Mouse (Mus musculus) lung, adult 18-20 months (tissue): ENCODE measurements around the gene Tcea3.

Experiments
- DNase-seq, 2 experiments: peaks; one replicate each; pipeline ENCODE4 v3.0.0; 2022; ENCODE audit warnings: mixed read lengths in 2 of 2

Gene Tcea3

DNA sequence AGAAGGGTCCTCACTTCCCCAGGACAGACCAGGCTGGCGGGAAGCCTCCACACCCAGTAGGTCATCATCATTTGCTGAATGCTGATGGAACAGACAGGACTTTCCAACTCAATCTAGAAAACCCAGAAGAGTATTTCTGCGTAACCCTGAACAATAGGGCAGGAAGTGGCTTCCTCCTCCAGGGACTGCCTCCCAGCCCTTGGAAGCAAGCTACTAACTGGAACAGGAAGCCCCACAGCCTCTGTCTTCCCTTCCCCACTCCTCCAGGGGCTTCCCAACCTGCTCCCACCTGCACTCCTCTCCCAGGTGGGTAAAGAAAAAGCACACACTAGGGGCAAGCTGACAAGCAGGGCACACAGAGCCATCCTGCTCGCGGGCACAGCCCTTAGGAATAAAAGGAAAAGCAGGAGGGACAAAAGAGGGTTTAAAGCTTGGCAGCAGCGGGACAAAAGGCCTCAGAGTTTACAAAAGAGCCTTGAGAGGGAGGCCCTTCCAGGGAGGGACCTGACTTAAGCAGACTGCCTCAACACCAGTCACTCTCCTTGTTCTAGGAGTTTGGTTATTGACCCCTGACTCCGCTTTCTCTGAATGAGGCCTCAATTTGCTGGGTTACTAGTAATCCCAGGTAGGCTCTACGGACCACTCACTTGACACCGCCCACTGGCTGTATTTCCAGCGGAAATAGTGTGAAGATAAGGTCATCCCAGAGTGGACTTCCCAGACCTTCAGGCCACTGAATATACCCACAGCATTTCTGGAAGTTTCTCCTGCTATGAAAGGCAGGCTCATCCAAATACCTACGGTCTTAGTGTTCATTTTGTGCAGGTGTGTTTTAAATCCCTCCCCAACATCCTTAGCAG lies 35.3 kb downstream of the Tcea3 start:
- peak; percentile 10 to 16 for DNase-seq

DNA sequence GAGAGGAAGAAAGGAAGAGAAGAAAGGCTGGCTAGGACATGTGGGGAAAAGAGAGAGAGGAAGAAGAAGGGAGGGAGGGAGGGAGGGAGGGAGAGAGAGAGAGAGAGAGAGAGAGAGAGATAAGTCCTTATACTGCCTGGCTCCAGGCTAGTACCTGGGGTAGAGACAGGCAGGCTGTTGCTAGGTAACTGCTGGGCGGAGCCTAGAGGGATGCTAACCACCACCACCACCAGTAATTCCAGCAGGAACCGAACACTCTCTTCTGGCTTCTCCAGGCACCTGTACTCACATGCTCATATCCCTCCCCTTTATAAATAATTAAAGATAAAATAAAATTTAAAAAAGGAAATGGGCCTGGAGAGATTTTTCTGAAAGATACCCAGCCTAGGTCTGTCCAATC lies 36.3 kb downstream of the Tcea3 start:
- DNase-seq = no peak

DNA sequence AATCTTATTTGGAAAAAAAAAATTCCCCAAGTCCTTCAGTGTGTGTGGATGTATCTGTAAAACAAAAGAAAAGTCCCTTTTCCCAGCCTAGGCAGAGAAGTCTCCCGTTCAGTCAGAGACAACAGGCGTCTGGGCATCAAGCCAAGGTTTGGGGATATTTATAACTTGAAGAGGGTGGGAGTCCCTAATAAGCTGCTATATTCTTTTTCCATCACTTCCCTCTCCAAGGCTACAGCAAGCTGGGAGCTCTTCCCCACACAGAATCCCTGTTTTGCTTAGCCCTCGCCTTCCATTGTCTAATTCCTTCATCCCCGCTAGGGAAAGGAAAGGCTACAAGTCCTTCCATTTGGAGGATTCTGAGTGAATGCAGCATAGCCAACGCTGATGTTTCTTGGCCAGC lies 36.9 kb downstream of the Tcea3 start, which contains the start of gene Zfp46:
Zfp46 (plus strand) TSS at position 229 of the 400 bp plus-strand sequence.
- DNase-seq = peak; percentile 66 to 82

DNA sequence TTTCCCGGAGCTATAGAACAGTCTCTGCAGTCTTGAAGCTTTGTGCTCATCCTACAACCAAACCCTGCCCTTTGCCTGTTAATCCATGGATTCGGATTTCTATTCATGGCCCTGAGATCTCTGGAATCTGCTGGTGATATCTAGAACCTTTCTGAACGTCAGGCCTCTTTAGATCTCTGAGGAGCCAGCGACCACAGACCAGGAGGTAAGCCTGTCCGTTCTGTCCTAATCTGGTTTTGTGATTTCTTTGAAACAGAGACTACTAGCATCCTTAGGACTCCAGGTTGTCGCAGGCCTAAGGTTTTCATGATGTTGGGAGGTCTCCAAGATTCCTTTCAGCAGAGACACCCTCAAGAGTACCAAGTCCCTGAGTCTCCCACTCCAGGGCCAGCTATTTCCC lies 37.4 kb downstream of the Tcea3 start:
- DNase-seq = peak in 1 of 2 experiments; percentile 13

DNA sequence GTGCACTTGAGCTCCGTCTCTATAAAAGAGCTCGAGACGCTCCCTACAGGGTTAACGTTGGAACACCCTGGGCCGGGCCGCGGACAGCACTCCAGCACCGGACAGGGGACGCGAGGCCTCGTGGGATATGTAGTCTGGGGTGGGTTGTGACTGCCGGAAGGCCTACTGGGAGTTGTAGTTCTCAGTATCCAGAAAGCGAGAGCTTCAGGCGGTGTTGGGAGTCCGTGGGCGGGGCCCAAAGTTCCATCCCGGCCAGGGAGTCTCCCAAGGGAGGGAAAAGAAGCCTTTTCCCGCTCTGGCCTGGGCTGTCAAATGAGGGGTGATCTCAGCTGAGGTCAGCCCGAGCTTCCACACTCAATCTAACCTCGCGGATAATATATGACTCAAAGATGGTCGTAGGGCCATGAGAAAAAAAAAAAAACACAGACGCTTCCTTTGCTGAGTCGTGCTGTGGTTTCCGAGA lies 37.9 kb downstream of the Tcea3 start:
- DNase-seq = peak; percentile 97 to 98

DNA sequence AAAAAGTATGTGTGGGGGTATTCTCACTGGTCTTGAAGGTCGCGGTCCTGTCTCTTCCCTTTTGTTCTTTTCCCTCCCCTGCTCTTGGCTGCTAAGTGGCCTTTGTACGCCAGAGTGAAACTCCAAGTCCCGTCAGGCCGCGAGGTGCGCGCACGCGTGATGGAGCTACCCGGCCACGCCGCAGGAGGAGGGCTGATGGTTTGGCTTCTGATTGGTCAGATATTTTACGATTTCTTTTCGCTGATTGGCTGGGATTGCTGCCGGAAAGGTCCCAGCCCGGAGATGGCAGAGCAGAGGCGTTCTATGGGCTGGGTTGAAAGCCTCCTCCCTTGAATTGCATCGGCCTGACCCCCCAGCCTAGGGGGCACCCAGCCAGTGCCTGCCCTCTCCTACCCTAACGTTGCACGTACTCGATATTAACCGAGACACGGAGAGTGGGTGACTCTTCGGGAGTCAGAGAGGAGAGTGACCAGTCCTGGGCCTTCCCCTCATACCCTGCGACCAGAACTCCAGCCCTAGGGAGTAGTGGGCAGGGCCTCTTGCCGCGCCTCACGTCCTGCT lies 38.4 kb downstream of the Tcea3 start:
- DNase-seq = peak; percentile 98

DNA sequence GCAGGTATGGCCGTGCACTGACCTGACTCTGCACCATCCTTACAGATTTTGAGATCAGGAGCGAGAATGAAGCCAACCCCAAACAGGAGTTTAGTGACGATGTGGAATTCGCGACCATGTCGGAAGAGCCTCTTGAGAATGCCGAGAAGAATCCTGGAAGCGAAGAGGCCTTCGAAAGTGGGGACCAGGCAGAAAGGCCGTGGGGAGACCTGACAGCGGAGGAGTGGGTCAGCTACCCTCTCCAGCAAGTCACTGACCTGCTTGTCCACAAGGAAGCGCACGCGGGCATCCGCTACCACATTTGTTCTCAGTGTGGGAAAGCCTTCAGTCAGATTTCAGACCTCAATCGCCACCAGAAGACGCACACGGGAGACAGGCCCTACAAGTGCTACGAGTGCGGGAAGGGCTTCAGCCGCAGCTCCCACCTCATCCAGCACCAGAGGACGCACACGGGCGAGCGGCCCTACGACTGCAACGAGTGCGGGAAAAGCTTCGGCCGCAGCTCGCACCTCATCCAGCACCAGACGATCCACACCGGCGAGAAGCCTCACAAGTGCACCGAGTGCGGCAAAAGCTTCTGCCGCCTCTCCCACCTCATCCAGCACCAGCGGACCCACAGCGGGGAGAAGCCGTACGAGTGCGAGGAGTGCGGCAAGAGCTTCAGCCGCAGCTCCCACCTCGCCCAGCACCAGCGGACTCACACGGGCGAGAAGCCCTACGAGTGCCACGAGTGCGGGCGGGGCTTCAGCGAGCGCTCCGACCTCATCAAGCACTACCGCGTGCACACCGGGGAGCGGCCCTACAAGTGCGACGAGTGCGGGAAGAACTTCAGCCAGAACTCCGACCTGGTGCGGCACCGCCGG lies 42.6 kb downstream of the Tcea3 start:
- DNase-seq = no peak

DNA sequence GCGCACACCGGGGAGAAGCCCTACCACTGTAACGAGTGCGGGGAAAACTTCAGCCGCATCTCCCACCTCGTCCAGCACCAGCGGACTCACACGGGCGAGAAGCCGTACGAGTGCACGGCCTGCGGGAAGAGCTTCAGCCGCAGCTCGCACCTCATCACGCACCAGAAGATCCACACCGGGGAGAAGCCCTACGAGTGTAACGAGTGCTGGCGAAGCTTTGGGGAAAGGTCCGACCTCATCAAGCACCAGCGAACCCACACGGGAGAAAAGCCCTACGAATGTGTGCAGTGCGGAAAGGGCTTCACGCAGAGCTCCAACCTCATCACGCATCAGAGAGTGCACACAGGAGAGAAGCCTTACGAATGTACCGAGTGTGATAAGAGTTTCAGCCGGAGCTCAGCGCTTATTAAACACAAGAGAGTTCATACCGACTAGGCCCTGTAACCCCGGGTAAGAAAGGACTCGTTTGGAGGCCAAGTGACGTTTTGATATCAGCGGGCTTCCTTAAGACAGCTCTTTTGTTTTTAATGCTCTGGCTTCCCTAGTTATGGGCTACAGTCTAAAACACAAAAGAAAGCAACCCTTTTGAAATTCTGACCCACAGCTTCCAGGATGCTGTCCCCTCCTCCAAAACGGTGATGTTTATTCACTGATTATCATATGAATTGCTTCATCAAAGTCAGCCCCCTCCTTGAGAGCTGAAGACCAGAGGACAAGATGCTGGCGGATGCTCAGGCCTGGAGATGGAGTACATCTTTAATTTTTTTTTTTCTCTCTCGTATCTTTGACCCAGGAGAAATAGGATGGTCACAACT lies 43.5 kb downstream of the Tcea3 start:
- DNase-seq = no peak

DNA sequence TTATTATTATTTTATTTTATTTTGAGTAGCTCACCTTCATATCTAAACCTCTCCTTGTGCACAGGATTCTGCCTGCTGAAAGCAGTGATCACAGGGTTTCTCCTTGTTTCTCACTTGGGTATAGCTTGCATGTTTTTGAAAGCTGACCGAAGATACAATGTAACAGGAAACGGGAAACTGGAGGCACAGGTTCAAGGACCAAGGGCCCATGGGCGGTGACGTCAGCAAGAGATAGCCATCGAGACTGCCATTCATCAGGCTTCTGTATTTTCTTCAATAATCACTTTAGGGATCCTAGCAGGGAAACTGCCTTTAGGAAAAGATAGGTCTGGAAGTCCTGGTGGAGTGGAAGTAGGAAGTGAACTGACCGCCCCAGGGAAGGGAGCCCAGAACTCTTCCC lies 44.2 kb downstream of the Tcea3 start:
- no peak for DNase-seq

DNA sequence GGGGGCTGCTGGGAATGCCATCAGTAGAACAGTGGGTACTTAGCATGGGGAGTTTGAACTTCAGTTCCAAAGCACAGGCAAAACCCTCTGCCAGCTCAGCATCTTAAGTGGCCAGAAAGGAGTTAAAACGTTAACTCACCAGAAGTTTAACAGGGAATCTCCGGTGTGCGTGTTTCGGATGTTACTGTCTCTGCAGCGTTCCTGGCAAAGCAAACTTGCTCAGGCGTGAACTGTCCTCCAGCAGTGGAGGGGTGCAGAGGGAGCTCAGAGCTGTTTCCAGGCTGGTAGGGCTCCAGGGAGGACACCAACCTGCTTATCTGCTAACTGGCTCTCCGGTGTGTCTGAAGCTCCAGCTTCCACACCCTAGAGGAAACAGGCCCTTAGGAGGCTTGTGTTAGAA lies 48.4 kb downstream of the Tcea3 start:
- DNase-seq = no peak

DNA sequence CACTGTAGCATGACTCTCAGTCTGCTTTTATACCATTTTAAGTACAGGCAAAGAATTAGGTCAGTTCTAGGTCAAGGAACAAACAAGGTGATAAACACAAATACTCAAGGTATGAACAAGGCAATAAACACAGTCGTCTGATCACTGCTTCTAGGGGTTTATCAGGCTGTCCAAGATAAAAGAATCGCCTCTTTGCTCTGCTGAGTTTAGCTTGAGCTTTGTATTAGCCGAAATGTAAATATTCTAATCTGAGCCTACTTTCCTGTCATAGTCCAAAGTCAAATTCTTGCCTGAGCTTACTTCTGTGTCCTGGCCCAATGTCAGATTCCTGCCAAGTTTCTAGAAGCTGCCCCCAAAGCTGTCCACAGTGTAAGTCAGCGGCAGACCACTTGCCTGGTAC lies 54.9 kb downstream of the Tcea3 start:
- no peak for DNase-seq

DNA sequence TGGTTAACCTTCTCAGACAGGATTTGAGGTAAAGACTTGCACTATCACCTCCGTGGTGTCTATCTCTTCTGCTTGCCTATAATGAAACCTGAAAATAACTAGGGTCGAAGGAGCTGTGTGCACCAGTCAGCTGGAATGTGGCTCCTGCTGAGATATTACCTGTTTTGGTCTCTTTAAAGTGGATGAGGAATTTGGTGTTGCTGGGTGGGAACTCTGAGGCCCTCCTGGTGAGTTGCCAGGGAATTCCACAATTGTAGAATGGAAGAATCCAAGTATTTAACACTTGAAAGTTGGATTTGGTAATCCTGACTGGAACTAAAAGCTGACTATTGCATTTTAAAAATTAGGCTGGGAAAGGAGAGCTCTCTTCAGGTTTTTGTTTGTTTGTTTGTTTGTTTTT lies 56.7 kb downstream of the Tcea3 start:
- peak; percentile 31 to 44 for DNase-seq

DNA sequence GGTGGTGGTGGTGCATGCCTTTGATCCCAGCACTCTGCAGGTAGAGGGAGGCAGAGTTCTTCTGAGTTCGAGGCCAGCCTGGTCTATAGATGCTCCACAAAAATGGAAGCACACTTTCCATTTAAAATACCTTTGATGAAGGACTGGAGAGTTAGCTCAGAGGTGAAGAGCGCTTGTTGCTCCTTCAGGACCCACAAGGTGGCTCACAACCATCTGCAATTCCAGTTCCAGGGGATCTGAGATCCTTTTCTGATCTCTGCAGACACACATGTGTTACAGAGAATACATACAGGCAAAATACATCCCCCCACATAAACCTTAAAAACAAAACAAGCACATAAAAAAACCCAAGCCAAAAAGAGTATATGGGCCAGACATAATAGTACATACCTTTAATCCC lies 60.8 kb downstream of the Tcea3 start:
- no peak for DNase-seq

DNA sequence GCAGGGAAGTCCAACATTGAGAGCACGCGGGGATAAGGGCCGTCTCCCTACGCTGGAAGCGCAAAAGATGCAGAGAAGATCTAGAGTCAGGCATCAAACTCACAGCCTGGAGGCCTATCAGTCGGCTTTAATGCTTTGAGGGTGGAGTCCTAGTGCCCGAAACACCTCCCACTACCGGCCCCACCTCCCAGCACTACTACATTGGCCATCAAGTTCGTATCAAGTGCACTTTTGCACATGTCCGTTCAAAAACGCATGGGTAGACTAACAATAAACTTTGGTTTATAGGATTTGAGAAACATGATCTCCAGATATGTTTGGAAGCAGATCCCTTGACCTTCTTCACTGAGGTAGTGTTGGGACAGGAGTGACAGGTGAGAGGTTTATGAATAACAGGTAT lies 62.3 kb downstream of the Tcea3 start:
- peak; percentile 74 to 76 for DNase-seq

DNA sequence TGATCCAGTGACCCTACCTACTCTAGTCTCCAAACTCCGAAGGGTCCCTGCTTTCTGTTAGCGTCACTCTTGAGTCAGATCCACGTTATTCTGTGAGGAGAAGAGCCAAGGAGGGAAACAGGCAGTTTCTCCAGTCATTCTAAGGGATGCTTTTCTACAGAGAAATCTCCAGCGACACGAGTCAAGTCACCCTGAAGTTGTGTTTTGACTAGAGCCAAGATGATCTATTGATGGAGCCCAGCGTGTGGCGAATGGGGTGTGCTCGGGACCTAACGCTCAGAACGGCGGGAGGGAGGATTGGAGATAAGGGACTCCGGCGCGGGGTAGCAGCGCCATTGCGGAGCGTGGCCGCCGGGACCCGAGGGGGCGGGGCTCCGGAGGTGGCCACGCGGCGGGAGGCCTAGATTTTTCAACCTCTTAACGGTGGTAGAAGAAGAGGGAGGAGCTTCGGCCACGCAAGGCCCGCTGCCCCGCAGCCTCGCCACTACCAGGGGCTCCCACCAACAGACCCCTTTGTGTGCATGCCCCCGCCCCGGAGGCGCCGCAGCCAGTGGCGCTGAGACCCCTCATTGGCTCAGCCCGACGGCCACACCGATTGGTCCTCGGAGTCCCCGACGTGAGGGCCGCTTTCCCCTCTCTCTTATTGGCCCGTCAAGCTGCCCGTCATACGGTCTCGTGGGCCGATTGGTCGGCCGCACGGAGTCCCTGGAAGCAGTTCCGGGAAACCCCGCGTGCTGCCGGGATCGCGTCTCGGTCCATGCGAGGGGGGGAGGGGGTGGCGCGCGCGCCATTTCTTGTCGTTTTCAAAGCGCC lies 62.9 kb downstream of the Tcea3 start, which contains the start of gene Hnrnpr:
Hnrnpr (plus strand) TSS at position 714 of the 813 bp plus-strand sequence.
- DNase-seq = peak; percentile 99

DNA sequence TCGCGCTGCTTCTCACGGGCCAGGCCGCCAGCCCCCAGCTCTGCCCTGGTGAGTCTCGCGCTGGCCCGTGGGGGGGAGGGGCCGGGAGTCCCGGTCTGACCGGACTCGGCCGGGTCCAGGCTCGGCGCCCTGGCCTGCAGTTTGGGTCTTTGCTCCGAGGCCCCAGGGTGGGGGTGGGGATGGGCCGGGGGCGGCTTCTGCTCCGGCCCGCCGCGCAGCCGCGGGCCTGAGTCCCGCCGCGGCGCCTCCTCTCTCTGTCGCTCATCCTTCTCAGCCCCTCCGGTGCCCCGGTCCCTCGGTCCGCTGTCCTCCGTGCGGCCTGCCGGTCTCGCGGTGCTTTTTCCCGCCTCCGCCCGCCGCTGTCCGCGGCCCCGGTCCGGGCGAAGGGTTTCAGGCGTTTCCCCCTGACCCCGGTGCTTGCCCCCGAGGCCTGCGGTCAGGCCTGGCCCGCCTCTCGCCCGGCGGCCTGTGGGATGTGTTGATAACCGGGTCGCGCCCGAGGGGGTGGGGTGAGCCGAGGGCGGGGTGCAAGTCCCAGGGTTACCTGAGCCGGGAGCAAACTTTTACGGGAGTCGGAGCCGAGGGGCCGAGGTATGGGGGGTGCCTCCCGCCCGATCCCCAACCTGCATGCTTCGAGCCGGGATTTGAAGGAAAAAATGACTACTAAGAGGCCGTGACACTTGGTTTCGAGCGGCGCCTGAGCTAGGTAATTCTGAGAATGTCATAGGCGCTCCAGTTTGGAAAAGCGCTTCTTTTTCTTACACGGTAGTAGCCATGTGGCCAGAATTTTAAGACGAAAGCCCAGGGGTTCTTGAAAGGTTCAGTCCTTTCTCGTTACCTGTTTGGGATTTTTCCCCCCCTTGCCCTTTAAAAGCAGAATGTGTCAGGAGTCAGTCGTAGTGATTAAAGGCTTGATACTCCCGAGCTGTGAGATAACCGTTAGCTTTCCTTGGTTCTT lies 63.8 kb downstream of the Tcea3 start:
- DNase-seq = peak; percentile 79 to 81

DNA sequence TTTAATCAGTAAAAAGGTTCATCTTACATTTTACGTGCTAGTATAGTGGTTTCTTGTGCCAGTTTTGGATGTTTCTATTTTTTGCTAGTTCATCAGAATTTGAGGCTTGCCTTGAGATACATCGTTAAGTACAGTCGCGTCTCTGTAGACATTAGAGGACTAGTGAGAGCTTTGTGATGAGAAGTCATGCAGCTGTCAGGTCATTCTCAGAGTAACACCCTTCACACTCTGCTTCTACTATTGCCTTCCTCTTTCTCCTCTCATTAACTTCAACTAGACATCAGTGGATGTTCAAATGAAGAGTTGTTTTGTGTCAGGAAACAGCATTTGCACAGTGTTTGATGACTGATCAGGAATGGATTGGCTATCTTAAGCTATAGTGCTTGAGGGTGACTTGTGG lies 65.1 kb downstream of the Tcea3 start:
- no peak for DNase-seq

DNA sequence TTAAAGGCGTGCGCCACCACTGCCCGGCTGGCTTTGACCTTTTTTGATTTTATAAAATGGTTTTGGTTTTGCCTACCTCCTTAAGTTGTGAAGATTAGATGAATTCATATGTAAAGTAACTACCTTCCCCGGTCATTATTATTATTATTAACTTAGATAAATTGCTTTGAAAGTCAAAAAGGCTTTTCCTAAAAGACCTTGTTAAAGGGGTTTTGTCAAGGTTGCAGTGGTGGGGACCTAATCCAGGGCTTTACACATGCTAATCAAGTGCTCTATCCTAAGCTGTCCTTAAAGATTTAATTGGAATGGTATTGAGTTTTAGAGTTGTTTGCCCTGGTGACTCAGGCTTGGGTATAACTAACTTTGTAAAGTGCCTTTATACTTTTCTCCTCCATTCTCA lies 70.1 kb downstream of the Tcea3 start:
- DNase-seq = no peak

DNA sequence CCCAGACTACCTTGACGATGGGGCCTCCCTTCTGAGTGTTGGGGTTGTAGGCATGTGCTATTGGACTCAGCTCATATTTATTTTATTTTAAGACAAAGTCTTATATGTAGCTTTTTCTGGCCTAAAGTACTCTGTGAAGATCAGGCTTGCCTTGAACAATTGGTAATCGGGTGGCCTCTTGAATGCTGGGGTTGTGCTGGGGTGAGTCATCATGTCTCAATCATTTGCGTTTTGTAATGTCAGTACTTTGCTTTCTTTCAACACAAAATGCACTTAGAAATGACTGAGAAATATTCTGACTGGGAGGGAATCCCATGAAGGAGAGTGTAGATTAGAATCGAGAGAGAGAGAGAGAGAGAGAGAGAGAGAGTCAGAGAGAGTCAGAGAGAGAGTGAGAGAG lies 72.5 kb downstream of the Tcea3 start:
- DNase-seq = peak in 1 of 2 experiments; percentile 22

DNA sequence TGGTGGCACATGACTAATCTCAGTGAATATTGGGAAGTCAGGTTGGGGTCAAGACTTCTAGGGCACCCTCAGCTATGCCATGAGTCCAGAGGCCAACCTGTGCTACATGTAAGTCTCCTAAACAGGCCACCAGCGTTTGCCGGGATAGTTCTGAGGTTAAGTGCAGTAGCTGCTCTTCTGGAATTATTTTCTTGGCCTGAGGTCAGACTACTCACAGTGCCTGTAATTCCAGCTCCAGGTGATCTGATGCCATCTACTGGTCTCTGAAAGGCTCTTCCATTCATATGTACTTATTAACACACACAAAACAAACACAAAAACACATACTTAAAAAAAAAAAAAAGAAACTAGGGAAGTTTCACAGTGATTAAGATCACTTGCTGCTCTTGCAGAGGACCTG lies 76.7 kb downstream of the Tcea3 start:
- DNase-seq = peak; percentile 14 to 56
